Mouse (Mus musculus) adrenal gland, postnatal 4 days (tissue): Measurements from ENCODE around the gene Ptma. TPM values are rescaled to one million over a fixed set of nuclear protein-coding genes. Genes with fewer than 3 reads are reported as not detected.
A peak's percentile ranks its signal among the peaks of the same experiment; 100 is the strongest.
"Not testable (repeated sequence)": the region's sequence is repeated elsewhere in the genome, so short reads cannot be mapped to it uniquely, and the experiment has no call there.

Experiments used
- DNase-seq, 2 experiments: peaks; one replicate each; pipeline ENCODE4 v3.0.0; 2021 to 2022; ENCODE audit warnings: low spot score in 2 of 2, mixed read lengths in 2 of 2
- long read RNA-seq, 2 experiments: library from polyadenylated mRNA; stranded (forward); transcript quantifications; one replicate each; pipeline ENCODE4 v2.0.0; 2021
- total RNA-seq, 2 experiments: library from RNA; stranded (reverse); gene quantifications; 2 replicates each; pipeline ENCODE4 v1.2.3; 2021

Gene Ptma
- 1,000 to 10,000 TPM; 1,215 to 1,376 TPM for total RNA-seq
- long read RNA-seq, experiment 1, transcript Ptma-201 (5 exons, 1,216 nt), result major isoform, 548 of 631 reads
- long read RNA-seq, experiment 1, partial matches to known transcripts, result 31 of 631 reads
- long read RNA-seq, experiment 1, other reads (novel, unspliced or antisense), result 48 of 631 reads
- long read RNA-seq, experiment 2, transcript Ptma-201 (5 exons, 1,216 nt), result major isoform, 765 of 860 reads
- long read RNA-seq, experiment 2, transcript Ptma-202 (4 exons, 768 nt), result minor isoform, 7 of 860 reads
- long read RNA-seq, experiment 2, partial matches to known transcripts, result 32 of 860 reads
- long read RNA-seq, experiment 2, other reads (novel, unspliced or antisense), result 56 of 860 reads

DNA sequence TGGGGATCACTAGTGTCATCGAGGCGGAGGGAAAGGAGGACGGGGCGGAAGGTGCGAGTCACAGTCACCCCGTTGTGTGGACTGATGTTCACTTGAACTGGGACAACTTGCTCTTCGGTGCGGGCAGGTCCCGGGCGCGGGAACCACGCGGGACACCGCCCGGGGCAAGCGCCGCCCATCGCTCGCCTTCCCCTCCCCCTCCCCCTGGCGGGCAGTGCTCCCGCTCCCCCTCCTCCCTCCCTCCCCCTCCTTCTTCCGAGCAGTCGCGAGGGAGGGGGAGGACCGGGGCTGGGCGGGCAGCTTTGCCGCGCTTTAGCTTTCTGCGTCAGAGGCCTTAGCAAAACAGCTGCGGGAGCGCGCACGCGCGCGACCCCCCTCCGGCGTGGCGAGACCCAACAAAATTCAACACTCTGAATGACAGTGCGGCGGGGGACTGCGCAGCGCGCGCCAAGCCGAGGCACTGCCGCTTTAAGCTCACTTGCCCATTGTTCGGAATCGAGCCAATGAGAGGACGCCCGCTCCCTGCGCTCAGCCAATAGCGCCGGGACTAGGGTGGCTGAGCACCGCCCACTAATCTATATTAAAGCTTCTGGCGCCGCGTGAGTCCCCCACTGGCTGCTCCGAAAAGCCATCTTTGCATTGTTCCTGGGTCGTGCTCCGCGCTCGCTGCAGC is at the start of gene Ptma:
Gene Ptma (plus strand): TSS at position 611 of the 673 bp plus-strand sequence.
- DNase-seq, result peak; percentile 94 to 97

DNA sequence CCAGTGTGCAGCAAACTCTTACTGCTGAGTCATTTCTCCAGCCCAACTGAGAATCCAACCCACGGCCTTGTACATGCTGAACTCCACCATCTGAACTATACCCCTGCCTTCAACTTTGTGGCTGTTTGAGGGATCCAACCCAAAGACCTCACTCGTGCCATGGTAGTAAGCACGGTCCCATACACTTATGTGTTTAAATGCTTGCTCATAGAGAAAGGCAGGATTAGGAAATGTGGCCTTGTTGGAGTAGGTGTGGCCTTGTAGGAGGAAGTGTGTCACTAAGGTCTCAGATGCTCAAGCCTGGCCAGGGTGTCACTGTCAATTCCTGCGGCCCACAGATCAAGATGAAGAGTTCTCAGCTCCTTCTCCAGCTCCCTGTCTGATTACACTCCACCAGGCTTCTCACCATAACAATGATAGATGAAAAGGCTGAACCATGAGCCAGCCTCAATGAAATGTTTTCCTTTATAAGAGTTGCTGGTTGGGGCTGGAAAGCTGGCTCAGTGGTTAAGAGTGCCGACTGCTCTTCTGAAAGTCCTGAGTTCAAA is 48.7 kb upstream of the Ptma start:
- no peak for DNase-seq

DNA sequence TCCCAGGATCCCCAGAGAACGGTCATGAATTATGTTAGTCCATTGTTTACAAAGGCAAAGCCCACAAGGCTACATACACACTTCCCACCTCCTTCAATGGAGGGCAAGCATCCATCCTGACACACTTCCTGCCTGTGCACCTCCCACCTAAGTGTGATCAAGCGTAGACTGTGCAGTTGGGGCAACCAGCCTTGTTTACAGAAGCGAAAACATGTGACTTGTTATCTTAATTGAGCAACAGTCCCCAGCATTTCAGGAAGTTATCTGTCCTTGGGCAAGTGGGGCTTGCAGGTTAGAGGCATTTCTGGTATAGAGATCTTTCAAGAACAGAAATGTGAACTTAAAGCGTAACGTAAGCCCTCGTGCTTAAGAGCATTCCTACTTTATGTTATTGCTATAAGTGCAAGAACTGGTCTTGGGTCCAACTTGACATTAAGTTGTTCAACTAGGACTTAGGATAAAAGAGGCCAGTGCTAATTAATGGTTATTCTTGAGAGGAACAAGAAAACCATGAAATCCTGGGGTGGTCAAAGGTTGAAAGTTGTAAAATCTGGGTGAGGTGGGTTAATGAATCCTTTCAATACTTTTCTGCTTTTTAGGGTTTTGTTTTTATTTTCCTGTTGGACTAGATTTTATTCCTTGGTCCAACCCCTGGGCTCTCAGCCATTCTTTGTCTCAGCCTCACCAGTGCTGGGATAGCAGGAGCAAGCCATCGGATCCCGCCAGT is 47.3 kb upstream of the Ptma start:
- no peak for DNase-seq

DNA sequence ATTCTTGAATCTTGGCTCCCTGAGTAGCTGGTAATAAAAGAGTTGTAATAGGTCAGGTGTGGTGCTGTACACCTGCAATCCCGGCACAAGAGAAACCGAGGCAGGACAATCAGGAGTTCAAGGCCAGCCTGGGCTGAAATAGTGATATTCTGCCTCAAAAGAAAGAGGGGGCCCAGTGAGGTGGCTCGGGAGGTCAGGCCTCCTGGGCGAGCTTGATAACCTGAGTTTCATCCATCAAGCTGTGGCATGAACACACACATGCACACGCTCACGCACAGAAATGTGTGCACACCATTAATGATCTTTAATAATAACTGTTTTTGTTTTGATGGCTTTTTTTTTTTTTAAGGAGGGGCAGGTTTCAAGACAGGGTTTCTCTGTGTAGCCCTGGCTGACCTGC is 46.2 kb upstream of the Ptma start:
- no peak for DNase-seq

DNA sequence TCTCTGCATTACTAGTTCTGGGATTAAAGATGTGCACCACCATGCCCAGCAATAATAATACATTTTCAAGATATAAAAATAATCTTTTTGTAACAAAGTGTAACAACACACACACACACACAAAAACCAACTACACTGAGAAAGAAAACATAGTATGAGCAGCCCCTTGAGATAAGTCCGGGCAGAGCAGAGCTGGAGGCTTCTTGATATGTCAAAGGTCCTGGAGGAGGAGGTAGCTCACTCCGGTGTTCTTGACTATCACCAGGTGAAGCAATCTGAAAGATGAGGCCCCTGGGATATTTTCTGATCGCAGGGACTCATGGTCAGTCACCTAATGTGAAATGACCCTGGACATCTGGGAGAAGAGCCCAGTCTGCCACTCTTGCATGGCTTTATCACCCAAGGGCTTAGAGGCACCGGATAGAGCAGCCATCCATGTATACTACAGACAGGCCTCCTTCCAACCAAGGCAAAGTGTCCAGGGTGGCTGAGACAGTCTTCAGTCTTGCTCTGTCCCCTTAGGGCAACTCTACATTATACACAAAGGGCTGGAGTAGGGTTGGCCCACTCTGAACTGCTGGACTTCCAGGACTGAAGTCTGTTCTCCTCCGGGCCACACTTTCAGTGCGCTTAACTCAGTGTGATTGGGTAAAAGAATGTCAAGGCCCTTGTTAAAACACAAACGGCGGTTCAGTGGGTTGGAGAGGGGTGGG is 45.6 kb upstream of the Ptma start:
- no peak for DNase-seq

DNA sequence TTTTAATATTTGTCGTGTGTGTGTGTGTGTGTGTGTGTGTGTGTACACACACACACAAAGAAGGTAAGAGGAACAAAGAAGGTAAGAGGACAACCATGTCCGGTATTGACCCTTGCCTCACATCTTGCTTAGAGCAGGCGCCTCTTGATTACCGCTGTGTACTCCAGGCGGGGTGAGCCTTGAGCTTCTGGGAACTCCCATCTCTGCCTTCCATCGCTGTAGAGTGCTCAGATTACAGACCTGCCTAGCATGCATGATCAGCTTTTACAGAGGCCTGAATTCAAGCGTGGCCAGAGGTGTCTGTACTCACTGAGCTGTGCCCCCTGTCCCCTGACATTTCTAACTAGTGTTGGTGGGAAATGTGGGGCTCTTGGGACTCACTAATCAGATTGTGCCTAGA is 45.1 kb upstream of the Ptma start:
- no peak for DNase-seq

DNA sequence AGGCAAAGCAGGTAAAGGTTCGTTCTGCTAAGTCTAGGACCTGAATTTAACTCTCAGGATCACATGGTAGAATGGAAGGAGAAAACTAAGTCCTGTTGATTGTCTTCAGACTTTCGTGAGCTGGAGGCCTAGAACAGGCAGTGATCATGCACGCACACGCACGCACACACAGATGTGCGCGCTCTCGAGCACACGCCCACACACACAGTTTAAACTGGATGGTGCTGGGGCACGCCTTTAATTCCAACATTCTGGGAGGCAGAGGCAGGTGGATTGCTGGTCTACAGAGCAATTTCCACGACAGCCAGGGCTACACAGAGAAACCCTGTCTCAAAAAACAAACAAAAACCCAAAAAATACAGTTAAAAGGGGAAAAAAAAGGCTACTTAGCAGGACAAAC is 44.2 kb upstream of the Ptma start:
- DNase-seq, result no peak

DNA sequence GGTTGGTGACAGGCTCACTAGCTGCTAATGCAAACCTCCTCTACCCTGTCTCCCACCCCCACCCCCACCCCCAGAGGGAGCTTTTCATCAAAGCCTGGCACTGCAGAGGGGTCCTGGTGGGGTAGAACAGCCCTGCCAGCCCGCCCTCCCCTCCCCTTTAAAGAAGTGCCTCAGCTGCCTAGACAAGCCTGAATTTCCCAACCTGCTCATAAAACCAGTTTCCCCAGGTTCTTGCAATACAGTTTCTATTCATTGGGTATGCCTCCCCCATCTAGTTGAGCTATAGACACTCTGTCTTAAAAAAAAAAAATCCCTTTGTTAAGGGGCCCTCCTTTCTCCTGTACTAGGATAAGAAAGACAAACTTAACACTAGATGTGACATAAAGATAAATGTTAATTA is 43.8 kb upstream of the Ptma start:
- DNase-seq, result no peak

DNA sequence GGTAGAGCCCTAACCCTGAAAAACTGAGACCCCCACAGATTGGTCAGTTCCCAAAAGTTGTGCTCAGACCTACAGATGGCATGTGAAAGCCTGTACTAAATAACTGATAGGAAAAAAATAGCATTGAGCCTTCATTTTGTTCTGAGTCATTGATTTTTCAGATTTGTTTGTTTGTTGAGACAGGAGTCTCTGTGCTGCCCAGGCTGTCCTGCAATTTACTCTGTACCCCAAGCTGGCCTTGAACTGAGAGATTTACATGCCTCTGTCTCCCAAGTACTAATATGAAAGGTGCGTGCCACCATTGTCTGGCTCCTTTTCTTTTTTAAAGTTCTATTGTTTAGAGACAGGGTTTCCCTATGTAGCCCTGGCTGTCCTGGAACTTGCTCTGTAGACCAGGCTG is 41.2 kb upstream of the Ptma start:
- DNase-seq, result no peak

DNA sequence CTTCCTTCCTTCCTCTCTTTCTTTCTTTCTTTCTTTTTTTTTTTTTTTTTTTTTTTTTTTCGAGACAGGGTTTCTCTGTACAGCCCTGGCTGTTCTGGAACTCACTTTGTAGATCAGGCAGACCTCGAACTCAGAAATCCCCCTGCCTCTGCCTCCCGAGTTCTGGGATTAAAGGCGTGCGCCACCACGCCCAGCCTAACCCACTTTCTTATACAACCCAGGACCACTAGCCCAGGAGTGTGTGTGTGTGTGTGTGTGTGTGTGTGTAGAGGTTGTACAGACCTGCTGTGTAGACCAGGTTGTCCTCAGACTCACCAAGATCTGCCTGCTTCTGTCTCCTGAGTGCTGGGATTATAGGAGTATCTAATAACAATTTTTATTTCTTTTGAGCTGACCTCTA is 40.7 kb upstream of the Ptma start:
- DNase-seq, result not testable (repeated sequence)

DNA sequence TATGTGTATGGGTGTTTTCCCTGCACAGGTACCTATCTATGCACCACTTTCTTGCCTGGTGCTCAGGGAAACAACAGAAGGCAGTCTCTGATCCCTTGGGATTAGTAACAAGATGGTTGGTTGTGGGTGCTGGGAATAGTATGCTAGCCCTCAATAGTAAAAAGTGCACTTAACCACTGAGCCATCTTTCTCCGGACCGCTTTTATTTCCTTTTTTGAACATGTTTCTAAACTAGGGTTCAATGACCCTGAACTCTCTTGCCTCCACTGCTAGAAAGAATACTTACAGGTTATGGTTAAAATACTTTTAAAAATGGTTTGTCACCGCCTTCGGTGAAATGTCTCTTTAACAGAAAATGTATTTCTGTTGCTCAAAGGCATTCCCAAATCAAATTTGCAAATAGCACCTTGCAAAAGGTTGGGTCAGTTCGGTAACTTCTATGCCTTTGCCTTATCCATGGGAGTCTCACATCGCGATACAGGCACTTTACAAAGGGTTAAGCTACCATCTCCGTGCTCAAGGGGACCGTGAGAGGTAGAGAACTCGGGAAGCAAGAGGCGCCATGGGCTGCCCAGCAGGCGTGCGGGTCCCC is 39.7 kb upstream of the Ptma start:
- no peak for DNase-seq

DNA sequence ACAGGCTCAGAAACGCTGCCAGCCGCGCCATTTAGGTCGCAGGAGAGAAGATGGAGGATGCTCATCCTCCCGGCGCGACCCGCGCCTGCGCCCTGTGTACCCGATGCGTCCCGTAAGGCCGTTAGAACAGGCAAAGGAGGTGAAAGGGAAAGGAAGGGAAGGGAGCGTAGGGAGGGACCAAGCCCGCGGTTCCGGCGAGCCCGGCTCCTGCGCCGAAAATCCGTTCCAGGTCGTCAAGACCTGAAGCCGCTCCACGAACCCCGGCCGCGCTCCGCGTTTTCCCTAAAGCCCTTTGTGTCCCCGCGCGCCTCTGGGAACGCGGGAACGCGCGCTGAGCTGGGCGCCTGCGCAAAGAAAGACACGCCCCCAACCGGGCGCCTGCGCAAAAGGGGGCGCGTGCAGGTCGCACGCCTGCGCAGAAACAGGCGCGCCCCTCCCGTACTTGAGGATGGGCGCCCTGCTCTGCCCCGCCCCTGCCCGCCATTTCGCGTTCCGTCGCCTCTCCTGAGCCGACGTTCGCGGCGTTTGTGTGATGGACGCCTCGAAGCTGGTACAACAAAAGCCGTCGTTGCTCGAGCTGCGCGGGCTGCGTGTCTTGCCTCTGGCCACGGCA is 39.1 kb upstream of the Ptma start:
- DNase-seq, result peak; percentile 99 to 100

DNA sequence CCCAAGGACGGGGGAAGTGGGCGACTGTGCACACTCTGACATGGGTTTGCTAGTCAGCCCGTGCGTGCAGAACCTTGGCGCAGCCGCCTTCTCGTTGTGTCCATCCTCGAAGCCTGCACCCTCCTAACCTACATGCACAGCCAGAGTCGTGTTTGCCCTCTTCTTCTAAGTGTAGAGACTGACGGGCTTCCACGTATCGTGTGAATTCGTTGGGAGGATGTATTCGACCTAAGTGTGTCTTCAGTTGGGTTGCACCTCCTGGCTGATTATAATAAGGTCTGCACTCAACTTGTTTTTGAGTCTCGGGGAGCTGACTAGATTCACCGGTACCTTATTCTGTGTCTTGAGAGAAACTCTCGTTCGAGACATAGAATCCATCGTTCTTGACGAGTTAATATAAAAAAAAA is 38.6 kb upstream of the Ptma start:
- DNase-seq, result no peak

DNA sequence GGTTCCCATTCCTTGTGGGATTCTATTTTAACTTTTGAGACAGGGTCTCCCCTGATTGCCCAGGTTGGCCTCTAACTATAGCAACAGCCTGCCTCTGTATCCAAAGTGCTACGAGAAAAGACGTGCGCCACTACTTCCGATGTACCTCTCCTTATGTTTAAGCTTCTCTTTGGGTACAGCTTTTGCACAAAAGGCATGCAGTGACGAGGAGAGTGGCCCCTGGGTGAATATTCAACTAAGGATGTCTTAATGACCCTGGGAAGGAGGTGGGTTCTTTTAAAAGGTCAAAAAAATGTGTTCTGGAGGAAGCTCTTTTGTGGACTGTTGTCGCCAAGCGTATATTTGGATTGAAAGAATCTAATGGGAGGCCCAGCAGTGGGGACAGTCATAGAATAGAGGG is 38.2 kb upstream of the Ptma start:
- DNase-seq, result no peak

DNA sequence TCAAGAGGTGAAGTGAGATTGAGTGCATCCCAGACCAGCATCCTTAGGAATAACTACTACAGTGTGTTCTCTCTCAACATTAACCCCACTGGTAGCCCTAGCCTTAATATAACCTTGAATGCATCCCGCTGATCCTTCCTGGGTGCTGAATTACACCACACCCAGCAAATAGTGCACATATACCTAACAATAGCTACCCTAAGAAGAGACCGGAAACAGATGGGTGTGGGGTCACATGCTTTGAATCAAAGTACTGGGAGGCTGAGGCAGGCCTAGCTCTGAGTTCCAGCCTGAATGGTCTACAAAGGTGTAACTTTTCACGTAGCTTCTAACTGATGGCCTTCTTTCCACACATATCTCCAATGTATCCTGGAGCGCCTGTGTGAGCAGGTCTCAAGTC is 37.8 kb upstream of the Ptma start:
- no peak for DNase-seq

DNA sequence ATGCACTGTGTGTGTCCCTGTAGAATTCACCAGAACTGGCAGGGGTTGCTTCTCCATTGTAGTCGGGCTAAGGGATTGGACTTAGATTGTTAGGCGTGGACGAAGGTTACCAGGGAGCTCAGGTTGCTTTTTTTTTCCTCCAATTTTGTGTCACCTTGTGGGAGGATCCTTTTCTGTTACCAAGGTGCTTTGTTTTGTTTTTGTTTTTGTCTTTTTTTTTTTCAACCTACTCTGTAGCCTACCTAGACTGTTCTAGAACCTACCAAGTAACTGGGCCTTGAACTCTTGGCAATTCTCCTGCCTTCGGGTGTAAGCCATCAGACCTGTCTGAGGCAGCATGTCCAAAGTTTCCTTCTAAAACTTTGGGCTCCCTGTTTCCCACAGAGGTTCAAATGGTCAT is 36.6 kb upstream of the Ptma start:
- no peak for DNase-seq

DNA sequence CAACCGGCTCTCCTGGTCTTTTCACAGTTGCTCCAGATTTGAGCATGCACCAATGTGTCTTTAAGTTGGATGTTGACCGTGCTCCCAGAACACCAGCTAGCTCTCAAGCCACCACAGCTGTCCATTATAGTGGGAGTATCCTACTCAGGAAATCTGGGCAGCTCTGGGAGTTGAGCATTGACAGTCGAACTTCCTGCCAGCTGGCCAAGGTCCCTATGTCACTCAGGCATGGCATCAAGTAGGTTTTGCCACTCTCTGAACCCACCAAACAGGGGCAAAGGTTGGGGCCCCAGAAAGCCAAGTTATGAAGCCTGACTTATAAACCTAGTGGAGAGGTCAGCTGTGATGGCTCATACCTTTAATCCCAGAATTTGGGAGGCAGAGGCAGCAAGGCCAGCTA is 35.8 kb upstream of the Ptma start:
- no peak for DNase-seq

DNA sequence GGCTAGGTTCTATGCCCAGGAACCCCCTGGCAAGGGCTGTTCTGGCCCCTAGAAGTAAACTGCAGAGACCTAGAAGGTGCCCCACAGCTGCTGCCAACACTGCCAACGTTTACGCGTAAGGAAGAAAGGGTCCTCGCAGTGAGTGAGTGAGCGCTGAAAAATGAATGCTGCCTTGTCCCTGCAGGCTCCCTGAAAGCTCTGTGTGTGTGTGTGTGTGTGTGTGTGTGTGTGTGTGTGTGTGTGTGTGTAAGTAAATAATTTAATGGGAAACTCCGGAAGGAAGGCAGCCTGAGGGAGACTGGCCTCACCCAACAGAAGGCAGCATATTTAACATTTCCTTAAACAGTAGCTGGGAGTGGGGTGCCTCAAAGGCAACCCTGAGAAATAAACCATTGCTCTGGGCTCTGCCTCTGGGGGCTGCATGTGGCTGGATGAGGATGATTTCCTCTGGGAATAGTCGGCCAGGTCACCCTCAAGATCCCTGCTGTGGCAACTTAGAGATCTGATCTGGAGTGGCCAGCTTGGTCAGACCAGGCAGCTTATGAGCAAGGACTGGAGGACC is 34.9 kb upstream of the Ptma start:
- no peak for DNase-seq

DNA sequence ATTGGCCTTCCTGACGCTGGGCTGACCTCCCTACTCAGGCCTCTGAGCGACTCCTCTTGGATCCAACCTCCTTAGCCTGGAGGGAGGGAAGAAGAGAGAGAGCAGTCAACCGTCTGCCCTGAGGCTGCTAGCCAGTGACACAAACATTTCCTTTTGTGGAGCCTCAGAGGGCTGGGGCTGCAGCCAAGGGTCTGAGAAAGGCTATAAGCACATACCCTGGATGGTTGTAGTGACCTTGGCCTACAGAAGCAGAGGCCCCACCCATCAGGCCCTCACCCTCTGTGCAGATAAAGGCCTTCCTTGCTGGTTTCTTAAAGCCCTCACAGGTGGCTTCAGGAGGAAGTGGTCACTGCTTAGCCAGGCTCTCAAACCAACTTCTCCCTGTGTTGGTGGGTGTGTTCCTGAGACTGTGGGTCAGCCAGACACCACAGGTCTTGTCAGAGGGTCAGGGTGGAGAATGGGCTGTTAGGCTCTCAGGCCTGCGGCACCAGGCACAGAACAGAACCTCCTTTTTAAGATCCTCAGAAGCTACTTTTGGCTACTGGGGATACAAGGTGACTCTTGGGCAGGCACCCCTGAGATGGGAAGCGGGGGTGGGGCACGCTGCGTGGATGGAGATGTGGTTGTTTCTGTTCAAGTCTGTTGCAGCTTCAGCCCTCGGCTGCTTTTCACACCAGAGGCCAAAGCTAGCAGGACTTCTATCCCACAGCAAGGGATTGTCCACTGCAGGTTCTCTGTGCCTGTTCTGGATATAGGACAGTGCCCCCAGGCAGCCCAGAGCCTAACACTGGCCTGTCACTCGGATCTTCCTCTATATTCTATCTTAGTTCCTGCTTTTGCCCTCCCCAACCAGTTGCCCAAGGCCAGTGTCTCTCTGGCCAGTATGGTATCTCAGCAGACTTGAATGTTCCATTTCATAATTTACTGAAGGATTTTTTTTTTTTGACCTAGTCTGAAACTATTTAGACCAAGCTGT is 34.1 kb upstream of the Ptma start:
- no peak for DNase-seq
